9 mouse cellular contexts compared by ENCODE assay signal in the genomic region with DNA sequence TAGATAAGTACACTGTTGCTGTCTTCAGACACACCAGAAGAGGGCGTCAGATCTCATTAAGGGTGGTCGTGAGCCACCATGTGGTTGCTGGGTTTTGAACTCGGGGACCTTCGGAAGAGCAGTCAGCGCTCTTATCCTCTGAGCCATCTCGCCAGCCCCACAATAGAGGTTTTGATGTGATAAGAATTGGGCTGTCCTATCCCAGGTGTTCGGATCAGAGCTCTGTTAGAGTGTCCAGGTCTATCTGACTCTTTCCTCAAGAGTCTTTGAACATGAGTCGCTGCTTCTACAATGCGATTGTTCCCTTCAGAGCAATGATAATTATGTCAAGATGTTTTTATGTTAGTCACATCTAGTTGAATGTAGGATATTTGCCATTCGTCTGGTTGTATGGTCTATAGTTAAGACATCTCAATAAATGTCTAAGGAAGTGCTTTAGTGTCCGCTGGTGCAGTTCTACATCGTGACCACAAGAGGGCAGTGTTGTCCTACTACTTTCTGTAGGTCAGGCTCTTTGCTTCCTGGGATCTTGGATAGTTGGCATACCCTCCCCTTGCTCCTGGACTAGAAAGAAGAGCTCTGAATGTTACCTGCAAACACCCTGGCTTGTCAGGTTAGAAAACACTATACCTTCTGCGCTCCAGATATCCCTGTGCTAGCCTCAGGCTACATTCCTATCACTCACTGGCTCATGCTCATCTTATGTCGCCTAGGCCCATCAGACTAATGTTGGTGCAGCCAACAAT. TPM values are rescaled to one million over a fixed set of nuclear protein-coding genes. Genes with fewer than 3 reads are reported as not detected.
DNase-seq lines count a peak whose midpoint lies in the region; ATAC-seq and TF ChIP-seq lines count a peak whose summit lies in the region.
"Had no signal": no experiment of that assay in that cellular context is flagged by ENCODE, and none has a peak within 500 bp of the region (broad histone marks: within the 10 kb centered on the region; RNA-seq: fewer than 3 reads in every experiment).

No protein-coding gene starts in this region.

- peak; percentile 59 for DNase-seq in adrenal gland, postnatal 14 days
- no peak for DNase-seq in adrenal gland, postnatal 4 days (ENCODE audit: low spot score in 2 of 2)
- no peak for DNase-seq in testis, postnatal 14 days (ENCODE audit: low spot score)
- DNase-seq in fibroblast of lung, adult 2 months (ENCODE audit: low read depth) = peak; percentile 22
- DNase-seq in midbrain, embryonic 14.5 days = peak; percentile 93
- no peak for DNase-seq in spleen, postnatal 36 days (ENCODE audit: low spot score in 2 of 2)

- WGBS in kidney, embryonic 14.5 days = 34% methylated on average over 14 of the region's 14 CpGs
- WGBS in midbrain, embryonic 14.5 days = 36% methylated on average over 14 of the region's 14 CpGs

- H3K4me1 ChIP-seq in testis, adult 2 months (ENCODE audit: control insufficient read depth, insufficient read depth, low read length) = peaks cover 4% of the 10 kb centered on the region
- 0 out of 2 replicates have a peak, but pooled peaks cover 3% of the 10 kb centered on the region for H3K4me1 ChIP-seq in kidney, embryonic 14.5 days (ENCODE audit: control insufficient read depth, insufficient read depth, low read length)
- H3K4me1 ChIP-seq in midbrain, embryonic 14.5 days (ENCODE audit: control insufficient read depth, insufficient read depth, low read length) = no peaks in the 10 kb centered on the region

- no peak overlapping the region for H3K4me2 ChIP-seq in kidney, embryonic 14.5 days (replicated peaks; ENCODE audit: low read depth, low read length)
- no peak overlapping the region for H3K4me2 ChIP-seq in midbrain, embryonic 14.5 days (ENCODE audit: low read length)

- H3K4me3 ChIP-seq in testis, adult 2 months (ENCODE audit: control insufficient read depth, low read depth, low read length) = peak overlapping the region; percentile 22
- H3K4me3 ChIP-seq in kidney, embryonic 14.5 days (ENCODE audit: low read length) = no peak overlapping the region
- H3K4me3 ChIP-seq in midbrain, embryonic 14.5 days (replicated peaks; ENCODE audit: low read depth, low read length) = no peak overlapping the region

- no peak overlapping the region for H3K27ac ChIP-seq in testis, adult 2 months (ENCODE audit: control insufficient read depth, insufficient read depth, low read depth, low read length)
- H3K27ac ChIP-seq in kidney, embryonic 14.5 days (ENCODE audit: low read depth, low read length) = no peak overlapping the region
- H3K27ac ChIP-seq in midbrain, embryonic 14.5 days (replicated peaks; ENCODE audit: low read depth, low read length) = no peak overlapping the region

- peak; percentile 49; the same call in 1 of the 2 replicates for ATAC-seq in kidney, embryonic 14.5 days (ENCODE audit: low FRiP score, low TSS enrichment)
- peak; percentile 55; the same call in 1 of the 2 replicates for ATAC-seq in midbrain, embryonic 14.5 days (ENCODE audit: low FRiP score, low TSS enrichment)

- peak; percentile 55; the same call in 1 of the 2 replicates for TF ChIP-seq CTCF in testis, adult 2 months (IDR thresholded peaks at IDR 0.05; ENCODE audit: control insufficient read depth, insufficient read depth, insufficient replicate concordance, low read depth, low read length)

- H3K9ac ChIP-seq in kidney, embryonic 14.5 days (ENCODE audit: low read depth, low read length) = no peak overlapping the region
- H3K9ac ChIP-seq in midbrain, embryonic 14.5 days (replicated peaks; ENCODE audit: low read length) = no peak overlapping the region

- no peak for TF ChIP-seq POLR2A in testis, adult 2 months (IDR thresholded peaks at IDR 0.05; ENCODE audit: control insufficient read depth, low read depth, low read length)

- H3K9me3 ChIP-seq in kidney, embryonic 14.5 days (ENCODE audit: control insufficient read depth, low read length) = no peaks in the 10 kb centered on the region
- H3K9me3 ChIP-seq in midbrain, embryonic 14.5 days (ENCODE audit: control insufficient read depth, low read length) = no peaks in the 10 kb centered on the region

- H3K27me3 ChIP-seq in testis, adult 2 months (ENCODE audit: control insufficient read depth, insufficient read depth, low read length) = no peaks in the 10 kb centered on the region
- no peaks in the 10 kb centered on the region for H3K27me3 ChIP-seq in kidney, embryonic 14.5 days (ENCODE audit: control insufficient read depth, insufficient read depth, low read length)
- no peaks in the 10 kb centered on the region for H3K27me3 ChIP-seq in midbrain, embryonic 14.5 days (ENCODE audit: control insufficient read depth, insufficient read depth, low read length)

- no peaks in the 10 kb centered on the region for H3K36me3 ChIP-seq in testis, adult 2 months (ENCODE audit: control insufficient read depth, insufficient read depth, low read length)
- no peaks in the 10 kb centered on the region for H3K36me3 ChIP-seq in kidney, embryonic 14.5 days (ENCODE audit: control insufficient read depth, insufficient read depth, low read length)
- no peaks in the 10 kb centered on the region for H3K36me3 ChIP-seq in midbrain, embryonic 14.5 days (ENCODE audit: control insufficient read depth, insufficient read depth, low read length)

RNA-seq across cellular contexts. Expression of a gene that starts 3.8 kb away (rescaled TPM):
- not detected in 2 replicates for total RNA-seq in adrenal gland, postnatal 14 days (2021)
- total RNA-seq in adrenal gland, postnatal 4 days (2021) = not detected
- 76.9 and 80.1 TPM in 2 replicates for polyA plus RNA-seq in testis, adult 2 months (2012; rRNA removed)
- not detected in 2 replicates for polyA plus RNA-seq in kidney, embryonic 14.5 days (2014; fragmentation: Nextera tagmentation; extraction: Ambion mirVana)
- not detected in 2 replicates for polyA plus RNA-seq in midbrain, embryonic 14.5 days (2014; fragmentation: Nextera tagmentation; extraction: Ambion mirVana)
- polyA plus RNA-seq: stomach, embryonic 14.5 days had no signal

RNA-seq across cellular contexts. Expression of a gene that starts 8.4 kb away (rescaled TPM):
- 2.1 and 2.9 TPM in 2 replicates for total RNA-seq in adrenal gland, postnatal 14 days (2021)
- 1 to 10 TPM; 1.8 to 2.9 TPM for total RNA-seq in adrenal gland, postnatal 4 days (2021)
- 1.8 and 1.9 TPM in 2 replicates for polyA plus RNA-seq in testis, adult 2 months (2012; rRNA removed)
- 1.2 and 1.7 TPM in 2 replicates for polyA plus RNA-seq in kidney, embryonic 14.5 days (2014; fragmentation: Nextera tagmentation; extraction: Ambion mirVana)
- polyA plus RNA-seq in midbrain, embryonic 14.5 days (2014; fragmentation: Nextera tagmentation; extraction: Ambion mirVana) = 4.3 and 4.5 TPM in 2 replicates

RNA-seq across cellular contexts. Expression of a gene that starts 13.8 kb away (rescaled TPM):
- total RNA-seq in adrenal gland, postnatal 14 days (2021) = not detected in 2 replicates
- total RNA-seq in adrenal gland, postnatal 4 days (2021) = not detected
- polyA plus RNA-seq in testis, adult 2 months (2012; rRNA removed) = not detected in 2 replicates
- polyA plus RNA-seq in kidney, embryonic 14.5 days (2014; fragmentation: Nextera tagmentation; extraction: Ambion mirVana) = not detected in 2 replicates
- polyA plus RNA-seq in midbrain, embryonic 14.5 days (2014; fragmentation: Nextera tagmentation; extraction: Ambion mirVana) = not detected in 2 replicates
- polyA plus RNA-seq: stomach, embryonic 14.5 days had no signal

RNA-seq across cellular contexts. Expression of a gene that starts 23.8 kb away (rescaled TPM):
- 5.0 and 6.0 TPM in 2 replicates for total RNA-seq in adrenal gland, postnatal 14 days (2021)
- 10 to 100 TPM; 10.3 to 10.7 TPM for total RNA-seq in adrenal gland, postnatal 4 days (2021)
- 0.32 and 0.37 TPM in 2 replicates for polyA plus RNA-seq in testis, adult 2 months (2012; rRNA removed)
- 11.1 and 17.4 TPM in 2 replicates for polyA plus RNA-seq in kidney, embryonic 14.5 days (2014; fragmentation: Nextera tagmentation; extraction: Ambion mirVana)
- polyA plus RNA-seq in midbrain, embryonic 14.5 days (2014; fragmentation: Nextera tagmentation; extraction: Ambion mirVana) = 59.6 and 59.9 TPM in 2 replicates

RNA-seq across cellular contexts. Expression of a gene that starts 26.5 kb away (rescaled TPM):
- not detected in 2 replicates for total RNA-seq in adrenal gland, postnatal 14 days (2021)
- not detected for total RNA-seq in adrenal gland, postnatal 4 days (2021)
- polyA plus RNA-seq in testis, adult 2 months (2012; rRNA removed) = 0.04 and 0.14 TPM in 2 replicates
- not detected in 2 replicates for polyA plus RNA-seq in kidney, embryonic 14.5 days (2014; fragmentation: Nextera tagmentation; extraction: Ambion mirVana)
- polyA plus RNA-seq in midbrain, embryonic 14.5 days (2014; fragmentation: Nextera tagmentation; extraction: Ambion mirVana) = not detected in 2 replicates
- polyA plus RNA-seq: stomach, embryonic 14.5 days had no signal

Comparison
In these comparisons a context has a peak if more than half of its experiments do, and no peak if none do; other contexts are left out.
1. DNase-seq: peak in adrenal gland, postnatal 14 days (single experiment), fibroblast of lung, adult 2 months (single experiment) and midbrain, embryonic 14.5 days (single experiment); none in adrenal gland, postnatal 4 days (0 of 2), testis, postnatal 14 days (single experiment) and spleen, postnatal 36 days (0 of 2).
2. RNA of a gene that starts 3.8 kb away (polyA plus RNA-seq): 76.9 to 80.1 TPM in testis, adult 2 months; not detected in kidney, embryonic 14.5 days and not detected in midbrain, embryonic 14.5 days; every median in the first group is over 10 times any median in the second.